Mouse (Mus musculus): ENCODE measurements around the gene Gnaq. TPM values are rescaled to one million over a fixed set of nuclear protein-coding genes. Genes with fewer than 3 reads are reported as not detected.

The Gnaq gene
- total and polyA plus RNA-seq, 2 experiments from 2014 or later = 89.3 to 120 TPM

- H3K9me3 ChIP-seq (ENCODE audit: low read length) = no peaks in the 10 kb centered on the region
- no peak for DNase-seq (ENCODE audit: low spot score)
- peaks cover 8% of the 10 kb centered on the region; the same call in 1 of the 2 replicates for H3K4me1 ChIP-seq (ENCODE audit: insufficient read depth, low read length)
- no peak overlapping the region for H3K9ac ChIP-seq (replicated peaks; ENCODE audit: low read length, poor library complexity, severe bottlenecking)
- 0 out of 2 replicates have a peak, but pooled peaks have one; percentile 54 for ATAC-seq (ENCODE audit: low FRiP score)
- H3K27me3 ChIP-seq (ENCODE audit: insufficient read depth, low read length) = no peaks in the 10 kb centered on the region
- 0 out of 2 replicates have a peak overlapping the region, but pooled peaks have one; percentile 18 for H3K27ac ChIP-seq (ENCODE audit: low read depth, low read length)
- no peak overlapping the region for H3K4me3 ChIP-seq (ENCODE audit: low read depth, low read length)
- no peaks in the 10 kb centered on the region for H3K36me3 ChIP-seq (ENCODE audit: insufficient read depth, low read length)
- no peak overlapping the region for H3K4me2 ChIP-seq (ENCODE audit: low read depth, low read length, poor library complexity, severe bottlenecking)
- TF ChIP-seq CTCF (IDR thresholded peaks at IDR 0.05) = no peak
- WGBS = 46% methylated on average over 10 of the region's 10 CpGs
Measured at GRCm38 (mm10) chr19:16367218-16367617, 234.6 kb downstream of the Gnaq start.

DNA sequence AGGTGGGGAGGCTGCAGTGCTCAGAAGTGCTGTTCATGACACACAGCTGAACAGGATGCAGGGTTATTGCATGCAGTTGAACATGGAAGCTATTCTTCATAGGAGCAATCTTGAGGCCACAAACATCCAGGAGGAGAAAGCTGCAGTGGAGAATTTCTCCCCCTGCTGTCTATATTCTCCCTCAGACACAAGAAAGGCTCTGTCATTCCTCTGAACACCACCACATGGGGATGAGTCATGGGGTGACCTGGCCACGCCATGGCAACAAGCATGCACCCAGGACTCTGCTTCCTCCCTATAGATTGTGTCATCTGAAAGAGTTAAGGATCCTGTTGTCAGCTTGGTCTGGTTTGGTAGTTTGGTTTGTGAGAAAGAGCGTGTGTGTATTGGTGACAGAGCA, 239.0 kb downstream of the Gnaq start:
- Histone ChIP-seq H3K4me2 (ENCODE audit: low read depth, low read length, poor library complexity, severe bottlenecking) (no peak overlapping the region), H3K4me1 (ENCODE audit: insufficient read depth, low read length) (peaks cover 12% of the 10 kb centered on the region; the same call in 1 of the 2 replicates), H3K27ac (ENCODE audit: low read depth, low read length) (no peak overlapping the region), H3K27me3 (ENCODE audit: insufficient read depth, low read length) (no peaks in the 10 kb centered on the region), H3K9ac (replicated peaks; ENCODE audit: low read length, poor library complexity, severe bottlenecking) (no peak overlapping the region), H3K9me3 (ENCODE audit: low read length) (no peaks in the 10 kb centered on the region), H3K36me3 (ENCODE audit: insufficient read depth, low read length) (no peaks in the 10 kb centered on the region), H3K4me3 (ENCODE audit: low read depth, low read length) (no peak overlapping the region)
- no peak for DNase-seq (ENCODE audit: low spot score)
- TF ChIP-seq CTCF (IDR thresholded peaks at IDR 0.05) = no peak
- WGBS = 84% methylated on average over 2 of the region's 2 CpGs
- no peak for ATAC-seq (ENCODE audit: low FRiP score)

GRCm38 (mm10) chr19:16372752-16373486, 240.3 kb downstream of the Gnaq start:
- Histone ChIP-seq H3K4me3 (ENCODE audit: low read depth, low read length) (no peak overlapping the region), H3K9ac (replicated peaks; ENCODE audit: low read length, poor library complexity, severe bottlenecking) (no peak overlapping the region), H3K27ac (ENCODE audit: low read depth, low read length) (peak overlapping the region; percentile 13; the same call in 1 of the 2 replicates), H3K4me1 (ENCODE audit: insufficient read depth, low read length) (peaks cover 7% of the 10 kb centered on the region; the same call in 1 of the 2 replicates), H3K36me3 (ENCODE audit: insufficient read depth, low read length) (no peaks in the 10 kb centered on the region), H3K9me3 (ENCODE audit: low read length) (no peaks in the 10 kb centered on the region), H3K4me2 (ENCODE audit: low read depth, low read length, poor library complexity, severe bottlenecking) (no peak overlapping the region), H3K27me3 (ENCODE audit: insufficient read depth, low read length) (no peaks in the 10 kb centered on the region)
- no peak for TF ChIP-seq CTCF (IDR thresholded peaks at IDR 0.05)
- no peak for DNase-seq (ENCODE audit: low spot score)
- no peak for ATAC-seq (ENCODE audit: low FRiP score)
- 63% methylated on average over 9 of the region's 9 CpGs for WGBS

GRCm38 (mm10) chr19:16375881-16376280, 243.2 kb downstream of the Gnaq start:
- WGBS = 86% methylated on average over 4 of the region's 4 CpGs
- no peaks in the 10 kb centered on the region for H3K27me3 ChIP-seq (ENCODE audit: insufficient read depth, low read length)
- H3K4me2 ChIP-seq (ENCODE audit: low read depth, low read length, poor library complexity, severe bottlenecking) = no peak overlapping the region
- H3K9me3 ChIP-seq (ENCODE audit: low read length) = no peaks in the 10 kb centered on the region
- H3K4me3 ChIP-seq (ENCODE audit: low read depth, low read length) = no peak overlapping the region
- H3K27ac ChIP-seq (ENCODE audit: low read depth, low read length) = no peak overlapping the region
- TF ChIP-seq CTCF (IDR thresholded peaks at IDR 0.05) = no peak
- ATAC-seq (ENCODE audit: low FRiP score) (no peak), DNase-seq (ENCODE audit: low spot score) (no peak)
- H3K9ac ChIP-seq (replicated peaks; ENCODE audit: low read length, poor library complexity, severe bottlenecking) = no peak overlapping the region
- H3K36me3 ChIP-seq (ENCODE audit: insufficient read depth, low read length) = no peaks in the 10 kb centered on the region
- H3K4me1 ChIP-seq (ENCODE audit: insufficient read depth, low read length) = peaks cover 9% of the 10 kb centered on the region; the same call in 1 of the 2 replicates

DNA sequence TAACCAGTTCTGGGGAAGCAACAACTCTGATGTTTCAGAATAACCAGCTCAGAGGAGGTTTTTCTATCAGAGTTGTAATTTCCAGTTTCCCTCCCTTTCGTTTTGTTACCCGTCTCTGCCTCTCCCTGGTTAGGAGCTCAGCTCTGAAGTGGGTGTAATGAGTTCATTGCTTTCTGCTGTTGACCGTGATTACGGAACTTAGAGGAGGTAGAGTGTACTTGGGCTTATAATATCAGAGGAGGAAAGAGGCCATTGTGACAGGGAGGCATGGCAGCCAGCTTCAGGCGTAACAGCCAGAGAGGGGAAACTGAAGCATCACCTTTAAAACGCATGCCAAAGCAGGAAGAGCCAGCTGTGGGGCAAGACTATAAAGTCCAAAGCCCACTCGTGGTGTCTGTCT, 245.9 kb downstream of the Gnaq start:
- Histone ChIP-seq H3K27me3 (ENCODE audit: insufficient read depth, low read length) (no peaks in the 10 kb centered on the region), H3K4me2 (ENCODE audit: low read depth, low read length, poor library complexity, severe bottlenecking) (no peak overlapping the region), H3K27ac (ENCODE audit: low read depth, low read length) (no peak overlapping the region), H3K4me3 (ENCODE audit: low read depth, low read length) (no peak overlapping the region), H3K9me3 (ENCODE audit: low read length) (no peaks in the 10 kb centered on the region), H3K4me1 (ENCODE audit: insufficient read depth, low read length) (0 out of 2 replicates have a peak, but pooled peaks cover 4% of the 10 kb centered on the region), H3K9ac (replicated peaks; ENCODE audit: low read length, poor library complexity, severe bottlenecking) (no peak overlapping the region), H3K36me3 (ENCODE audit: insufficient read depth, low read length) (peaks cover 3% of the 10 kb centered on the region; the same call in 1 of the 2 replicates)
- WGBS = 91% methylated on average over 7 of the region's 7 CpGs
- DNase-seq (ENCODE audit: low spot score) = no peak
- no peak for TF ChIP-seq CTCF (IDR thresholded peaks at IDR 0.05)
- no peak for ATAC-seq (ENCODE audit: low FRiP score)

DNA sequence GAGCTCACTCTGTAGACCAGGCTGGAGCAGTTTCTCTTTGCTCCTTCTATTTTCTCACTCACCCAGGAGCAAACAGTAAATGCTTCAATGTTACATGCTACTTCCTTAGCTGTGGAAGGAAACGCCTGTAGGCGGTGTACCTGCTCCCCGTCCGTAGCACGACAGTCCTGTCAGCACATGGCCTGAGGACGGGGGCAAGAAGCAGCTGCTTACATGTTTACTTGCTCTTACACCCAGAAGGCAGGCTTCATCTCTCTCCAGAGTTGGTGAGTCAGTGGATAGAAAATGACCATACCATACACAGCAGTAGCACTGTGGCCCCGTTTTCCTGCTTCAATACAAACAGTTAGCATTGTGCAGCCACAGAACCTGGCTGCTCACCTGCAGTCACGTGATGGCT, 247.1 kb downstream of the Gnaq start:
- H3K9me3 ChIP-seq (ENCODE audit: low read length) = no peaks in the 10 kb centered on the region
- ATAC-seq (ENCODE audit: low FRiP score) = no peak
- no peak for TF ChIP-seq CTCF (IDR thresholded peaks at IDR 0.05)
- no peak overlapping the region for H3K4me3 ChIP-seq (ENCODE audit: low read depth, low read length)
- WGBS = 89% methylated on average over 8 of the region's 8 CpGs
- no peaks in the 10 kb centered on the region for H3K27me3 ChIP-seq (ENCODE audit: insufficient read depth, low read length)
- no peak overlapping the region for H3K27ac ChIP-seq (ENCODE audit: low read depth, low read length)
- peaks cover 9% of the 10 kb centered on the region; the same call in 1 of the 2 replicates for H3K36me3 ChIP-seq (ENCODE audit: insufficient read depth, low read length)
- H3K4me1 ChIP-seq (ENCODE audit: insufficient read depth, low read length) = 0 out of 2 replicates have a peak, but pooled peaks cover 4% of the 10 kb centered on the region
- H3K4me2 ChIP-seq (ENCODE audit: low read depth, low read length, poor library complexity, severe bottlenecking) = no peak overlapping the region
- no peak for DNase-seq (ENCODE audit: low spot score)
- no peak overlapping the region for H3K9ac ChIP-seq (replicated peaks; ENCODE audit: low read length, poor library complexity, severe bottlenecking)

All from midbrain, postnatal 0 days (tissue).